Mouse (Mus musculus): ENCODE results near the gene Fam81a.
A peak's percentile ranks its signal among the peaks of the same experiment; 100 is the strongest.

Gene Fam81a

GRCm38 (mm10) chr9:70049416-70049783 is 93.0 kb downstream of the Fam81a start:
- DNase-seq, result no peak

GRCm38 (mm10) chr9:70048751-70049415 is 93.5 kb downstream of the Fam81a start:
- DNase-seq, result no peak

GRCm38 (mm10) chr9:70048280-70048679 is 94.1 kb downstream of the Fam81a start:
- DNase-seq, result no peak

- DNase-seq, result no peak
Observed at GRCm38 (mm10) chr9:70047839-70048238, 94.5 kb downstream of the Fam81a start.

GRCm38 (mm10) chr9:70046255-70046654 is 96.1 kb downstream of the Fam81a start:
- peak; percentile 45 for DNase-seq

- no peak for DNase-seq
Observed at GRCm38 (mm10) chr9:70044865-70045264, 97.5 kb downstream of the Fam81a start.

- DNase-seq, result peak; percentile 44
Observed at GRCm38 (mm10) chr9:70042935-70043334, 99.4 kb downstream of the Fam81a start.

- no peak for DNase-seq
Observed at GRCm38 (mm10) chr9:70042137-70042536, 100.2 kb downstream of the Fam81a start.

GRCm38 (mm10) chr9:70040570-70040969 is 101.8 kb downstream of the Fam81a start:
- DNase-seq, result no peak

GRCm38 (mm10) chr9:70039597-70040385 is 102.6 kb downstream of the Fam81a start:
- no peak for DNase-seq

All from liver (tissue).